Mouse (Mus musculus): Measurements from ENCODE around the gene Pola2.

Pola2 gene

DNA sequence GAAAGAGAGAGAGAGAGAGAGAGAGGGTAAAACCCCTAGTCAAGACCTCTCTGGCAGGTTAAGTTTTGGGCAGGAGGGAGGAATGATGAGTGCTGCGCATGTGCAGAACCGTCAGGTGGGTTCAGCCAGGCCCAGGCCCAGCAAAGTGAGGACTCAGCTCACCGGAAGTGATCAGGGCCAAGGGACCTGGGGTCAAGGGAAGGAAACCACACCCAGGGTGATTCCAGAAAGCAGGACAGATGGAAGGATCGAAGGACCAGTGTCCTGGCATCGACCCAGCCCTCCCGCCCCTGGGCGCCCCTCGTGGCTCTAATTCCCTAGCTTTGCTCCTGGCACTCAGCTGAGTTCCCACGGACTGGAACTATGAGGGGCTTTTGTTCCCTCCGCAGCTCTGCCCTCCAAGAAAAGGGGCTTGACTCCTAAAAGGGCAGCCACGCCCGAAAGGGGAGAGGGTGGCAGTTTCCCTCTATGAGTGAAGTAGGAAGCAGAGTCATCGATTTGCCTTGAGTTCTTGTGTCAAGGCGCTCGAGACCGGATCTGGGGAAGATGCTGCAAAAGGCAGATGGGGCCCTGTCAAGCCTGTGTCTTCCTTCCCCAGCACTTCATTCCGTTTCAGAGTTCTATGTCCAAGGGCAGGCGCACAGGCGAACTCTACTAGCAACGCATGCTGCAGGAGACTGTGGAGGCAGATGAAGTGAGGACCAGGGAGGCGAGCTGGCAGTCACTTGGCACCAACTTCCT lies 26.7 kb downstream of the Pola2 start:
- no peak for DNase-seq (ENCODE audit: low read depth, low spot score)

DNA sequence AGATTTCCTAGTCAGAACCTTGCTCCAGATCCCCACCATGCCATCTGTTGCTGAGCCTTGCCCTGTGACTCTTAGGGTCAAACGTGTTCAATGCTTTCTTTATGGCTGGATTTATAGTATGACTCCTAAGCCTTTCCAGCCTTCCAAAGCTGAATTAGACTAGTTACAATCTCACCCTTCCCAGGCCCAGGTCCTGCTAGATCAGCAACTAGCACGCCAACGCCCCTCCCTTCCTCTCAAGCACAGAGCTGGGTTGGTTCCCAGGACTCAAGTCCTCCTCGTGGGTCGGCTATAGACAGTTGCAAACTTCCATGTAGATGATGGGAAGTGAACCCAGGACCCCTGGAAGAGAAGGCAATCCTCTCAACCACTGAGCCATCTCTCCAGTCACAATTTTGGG lies 28.3 kb downstream of the Pola2 start:
- DNase-seq (ENCODE audit: low read depth, low spot score): no peak

DNA sequence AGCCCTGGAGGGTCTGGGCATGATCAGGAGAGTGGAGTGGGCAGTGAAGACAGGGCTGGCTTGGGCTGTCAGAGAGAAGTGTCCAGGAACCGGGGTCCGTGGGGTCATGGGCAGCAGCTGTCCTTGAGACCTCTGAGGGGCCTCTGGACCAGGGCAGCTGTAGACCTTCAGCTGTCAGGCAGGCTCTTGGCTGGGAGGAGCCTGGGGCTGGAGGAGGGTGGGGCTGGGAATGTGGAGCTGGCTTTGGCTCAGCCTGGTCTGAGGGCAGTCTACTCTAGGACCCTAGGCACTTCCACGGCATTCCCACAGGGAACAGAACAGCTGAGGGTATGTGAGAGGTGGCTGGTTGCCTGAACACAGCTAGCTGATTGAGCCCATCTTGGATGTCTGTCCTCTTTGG lies 28.7 kb downstream of the Pola2 start:
- no peak for DNase-seq (ENCODE audit: low read depth, low spot score)

DNA sequence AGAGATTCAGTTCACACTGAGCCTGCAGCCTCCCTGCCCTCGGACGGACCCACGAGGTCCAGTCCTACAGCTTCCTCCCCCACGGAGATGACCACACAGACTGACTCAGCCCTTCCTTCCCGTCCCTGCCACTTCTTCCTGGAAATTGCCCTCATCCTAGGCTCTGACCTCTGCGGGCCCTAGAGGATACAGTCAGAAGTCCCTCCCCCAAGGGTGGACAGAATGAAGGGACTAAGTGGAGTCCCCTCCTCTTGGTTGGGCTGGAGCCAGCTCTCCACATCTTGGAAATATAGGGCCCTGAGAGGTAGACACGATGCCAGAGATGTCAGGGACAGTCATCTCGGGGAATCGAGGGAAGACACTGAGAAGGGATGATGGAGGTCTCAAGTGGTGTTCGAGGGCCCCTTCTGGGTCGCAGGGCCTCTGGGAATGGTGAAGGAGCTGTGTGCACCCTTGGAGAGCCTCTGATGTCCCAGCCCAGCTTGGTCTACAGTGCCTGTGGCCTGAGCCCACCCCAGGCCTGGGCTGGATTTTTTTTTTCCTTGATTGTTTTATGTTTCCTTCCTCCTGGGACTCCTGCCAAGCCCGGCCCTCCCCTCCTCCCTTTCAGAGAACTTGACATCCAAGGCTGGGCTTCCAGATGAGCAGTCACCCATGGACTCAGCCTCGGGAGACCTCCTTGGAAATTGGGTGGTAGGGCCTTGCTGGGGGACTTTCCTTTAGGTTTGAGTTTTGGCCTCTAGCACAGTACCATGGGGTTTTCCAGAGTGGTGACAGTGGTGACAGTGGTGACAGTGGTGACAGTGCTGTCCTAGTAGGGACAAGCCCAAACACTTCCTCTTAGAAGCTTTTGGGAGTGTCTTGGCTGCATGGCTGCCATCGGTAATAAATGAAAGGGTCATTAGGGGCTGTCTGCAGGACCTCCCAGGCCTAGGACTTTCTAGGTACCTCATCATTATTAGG lies 34.1 kb downstream of the Pola2 start:
- DNase-seq (ENCODE audit: low read depth, low spot score): no peak

DNA sequence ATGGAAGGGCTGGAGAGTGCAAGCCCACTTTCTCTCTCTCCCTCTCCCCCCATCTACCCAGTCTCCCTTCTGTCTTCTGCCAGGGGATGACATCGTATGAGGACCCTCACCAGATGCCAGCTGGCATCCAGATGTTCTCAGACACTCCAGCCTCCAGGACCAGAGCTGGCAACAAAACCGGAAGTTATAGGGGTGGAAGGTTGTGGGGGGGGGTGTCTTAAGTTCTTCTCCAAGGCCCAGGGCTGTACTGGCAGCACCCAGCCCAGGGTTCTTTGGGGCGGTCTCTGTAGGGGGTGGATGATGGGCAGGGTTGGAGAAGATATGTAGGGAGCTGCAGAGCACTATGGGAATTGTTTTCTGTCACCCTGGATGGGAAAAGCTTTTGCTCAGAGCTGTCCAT lies 35.5 kb downstream of the Pola2 start:
- no peak for DNase-seq (ENCODE audit: low read depth, low spot score)

DNA sequence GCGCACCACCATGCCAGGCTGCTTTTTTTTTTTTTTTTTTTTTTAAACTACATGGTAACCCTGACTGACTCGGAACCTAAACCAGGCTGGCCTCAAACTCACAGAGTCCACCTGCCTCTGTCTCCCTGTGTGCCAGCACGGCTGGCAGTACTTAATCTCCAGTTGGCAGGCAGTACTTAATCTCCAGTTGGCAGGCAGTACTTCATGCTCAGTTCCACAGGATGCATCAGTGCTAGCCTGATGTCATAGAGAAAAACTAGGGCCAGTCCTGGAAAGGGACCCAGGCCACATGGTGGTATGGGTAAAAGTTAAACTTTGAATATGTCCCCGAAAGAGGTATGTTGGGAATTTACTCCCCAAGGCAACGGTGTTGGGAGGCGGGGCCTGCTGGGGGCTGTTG lies 35.9 kb downstream of the Pola2 start:
- peak; percentile 51 for DNase-seq (ENCODE audit: low read depth, low spot score)

DNA sequence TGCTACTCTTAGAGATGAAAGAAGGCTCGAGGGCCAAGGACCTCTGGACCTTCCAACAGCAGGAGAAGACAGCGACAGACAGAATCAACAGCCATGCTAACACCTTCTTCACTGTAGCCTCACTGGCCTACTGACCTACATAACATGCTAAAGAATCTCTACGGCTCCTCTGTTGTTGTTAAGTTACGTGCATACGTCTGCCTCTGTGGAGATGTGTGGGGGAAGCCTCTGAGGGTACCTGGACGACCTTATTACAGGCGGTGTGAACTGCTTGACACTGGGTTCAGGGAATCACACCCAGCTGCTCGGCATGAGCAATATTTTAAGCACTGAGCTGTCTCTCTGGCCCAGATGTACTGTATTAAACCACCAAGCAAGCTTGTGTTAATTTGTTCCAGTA lies 36.5 kb downstream of the Pola2 start:
- DNase-seq (ENCODE audit: low read depth, low spot score): no peak

DNA sequence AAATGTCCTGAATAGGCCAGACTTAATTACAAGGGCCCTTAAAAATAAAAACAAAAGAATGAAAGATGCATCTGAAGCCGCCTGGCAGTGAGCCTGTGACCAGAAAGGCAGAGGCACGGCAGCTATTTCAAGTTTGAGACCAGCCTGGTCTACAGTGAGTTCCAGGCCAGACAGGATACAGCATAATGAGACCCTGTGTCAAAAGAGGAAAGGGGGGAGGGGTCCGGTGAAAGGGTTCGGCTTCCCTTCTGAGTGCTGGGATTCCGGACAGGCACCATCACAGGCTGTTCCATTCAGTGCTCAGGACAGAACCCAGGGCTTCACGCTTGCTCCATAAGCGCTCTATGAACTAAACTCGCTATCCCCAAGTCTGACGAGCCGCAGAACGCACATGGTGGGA lies 37.0 kb downstream of the Pola2 start:
- no peak for DNase-seq (ENCODE audit: low read depth, low spot score)

DNA sequence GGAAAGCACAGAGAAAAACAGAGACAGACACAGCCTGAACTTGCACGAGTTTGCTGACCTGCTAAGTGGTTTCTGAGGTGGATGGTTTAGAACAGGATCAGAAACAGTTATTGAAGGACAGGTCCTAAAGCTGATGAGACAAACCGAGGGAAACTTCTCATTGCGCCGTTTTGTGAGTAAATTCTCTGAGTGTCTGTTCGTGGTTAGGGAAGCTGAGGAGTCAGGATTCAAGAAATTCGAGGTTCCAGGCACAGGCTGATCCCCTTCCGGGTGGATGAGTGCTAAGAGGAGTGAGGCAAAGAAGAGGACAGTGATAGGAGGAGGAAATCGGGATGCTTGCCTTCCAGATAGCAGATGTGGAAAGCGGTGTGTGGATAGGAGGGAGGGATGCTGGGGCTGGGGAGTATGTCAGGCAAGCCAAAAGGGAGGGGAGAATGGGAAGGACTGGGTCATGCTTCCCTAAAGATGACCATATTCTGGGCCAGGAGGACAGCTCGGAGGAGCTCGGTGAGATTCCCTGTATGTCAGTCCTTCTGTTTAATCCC lies 38.6 kb downstream of the Pola2 start:
- DNase-seq (ENCODE audit: low read depth, low spot score): peak; percentile 21

DNA sequence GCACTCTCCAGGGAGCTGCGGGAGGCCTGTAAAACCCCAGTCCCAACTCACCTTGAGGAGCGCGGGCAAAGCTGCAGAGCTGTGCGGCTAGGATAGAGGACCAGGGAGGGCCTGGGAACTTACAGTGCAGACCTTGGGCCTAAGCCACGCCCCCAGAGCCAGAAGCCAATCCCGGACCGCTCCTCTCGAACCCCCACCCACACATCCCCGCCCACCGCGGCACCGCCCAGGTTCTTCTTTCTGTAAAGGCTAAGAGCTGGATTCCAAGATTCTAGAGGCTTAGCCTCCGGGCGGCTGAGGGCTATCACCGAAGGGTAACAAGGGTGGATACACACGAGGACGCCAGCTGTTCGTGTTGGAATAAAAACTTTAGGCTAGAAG lies 39.3 kb downstream of the Pola2 start, which contains the start of gene Cdc42ep2:
Cdc42ep2 (minus strand) TSS at position 104 of the 381 bp plus-strand sequence.
- peak; percentile 99 for DNase-seq (ENCODE audit: low read depth, low spot score)

DNA sequence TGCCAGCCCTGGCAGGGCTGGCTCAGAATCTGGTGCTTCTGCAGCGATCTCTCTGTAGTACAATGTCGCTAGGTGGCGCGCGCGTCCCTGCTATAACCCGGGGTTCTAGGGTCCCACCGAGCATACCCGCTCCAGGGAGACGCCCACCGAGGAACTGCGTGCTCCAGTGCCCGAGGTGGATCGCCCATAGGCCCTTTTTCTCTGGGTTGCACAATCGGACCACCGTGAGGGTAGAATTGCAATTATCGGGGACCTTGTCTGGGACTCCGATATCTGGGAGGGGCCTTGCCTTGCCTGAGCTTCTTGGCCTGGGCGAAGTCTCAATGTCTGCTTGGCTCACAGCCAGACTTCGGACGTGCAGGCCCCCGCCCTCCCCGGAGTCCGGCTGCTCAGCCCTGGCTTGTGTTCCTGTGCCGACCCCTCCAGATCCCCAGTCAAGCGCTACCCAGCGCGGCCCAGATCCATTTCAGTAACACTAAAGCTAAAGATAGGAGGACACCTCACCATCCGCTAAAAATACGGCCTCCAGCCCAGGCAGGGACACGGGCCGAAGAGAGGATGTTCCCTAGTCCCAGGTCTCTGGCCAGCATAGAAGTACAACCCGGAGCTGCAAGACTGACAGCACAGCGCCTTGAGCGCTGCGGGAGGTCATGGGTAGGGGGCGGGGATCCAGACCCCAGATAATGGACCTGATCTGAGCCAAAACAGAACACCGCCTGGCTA lies 39.9 kb downstream of the Pola2 start:
- DNase-seq (ENCODE audit: low read depth, low spot score): peak; percentile 91

DNA sequence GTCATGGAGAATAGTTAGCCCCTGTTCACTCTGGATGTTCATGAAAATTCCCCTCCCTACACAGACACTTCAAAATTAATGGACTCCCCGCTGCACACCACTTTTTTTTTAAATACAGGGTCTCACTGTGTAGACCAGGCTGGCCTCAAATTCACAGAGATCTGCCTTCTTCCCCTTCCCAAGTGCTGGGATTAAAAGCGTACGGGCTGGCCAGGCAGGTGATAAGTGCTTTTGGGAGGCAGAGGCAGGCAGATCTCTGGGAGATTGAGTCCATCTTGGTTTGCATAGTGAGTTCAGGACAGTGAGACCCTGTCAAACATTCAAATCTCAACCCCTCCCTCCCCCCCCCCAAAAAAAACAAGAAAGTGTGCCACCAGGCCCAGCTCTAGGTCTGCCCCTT lies 41.0 kb downstream of the Pola2 start:
- DNase-seq (ENCODE audit: low read depth, low spot score): no peak

DNA sequence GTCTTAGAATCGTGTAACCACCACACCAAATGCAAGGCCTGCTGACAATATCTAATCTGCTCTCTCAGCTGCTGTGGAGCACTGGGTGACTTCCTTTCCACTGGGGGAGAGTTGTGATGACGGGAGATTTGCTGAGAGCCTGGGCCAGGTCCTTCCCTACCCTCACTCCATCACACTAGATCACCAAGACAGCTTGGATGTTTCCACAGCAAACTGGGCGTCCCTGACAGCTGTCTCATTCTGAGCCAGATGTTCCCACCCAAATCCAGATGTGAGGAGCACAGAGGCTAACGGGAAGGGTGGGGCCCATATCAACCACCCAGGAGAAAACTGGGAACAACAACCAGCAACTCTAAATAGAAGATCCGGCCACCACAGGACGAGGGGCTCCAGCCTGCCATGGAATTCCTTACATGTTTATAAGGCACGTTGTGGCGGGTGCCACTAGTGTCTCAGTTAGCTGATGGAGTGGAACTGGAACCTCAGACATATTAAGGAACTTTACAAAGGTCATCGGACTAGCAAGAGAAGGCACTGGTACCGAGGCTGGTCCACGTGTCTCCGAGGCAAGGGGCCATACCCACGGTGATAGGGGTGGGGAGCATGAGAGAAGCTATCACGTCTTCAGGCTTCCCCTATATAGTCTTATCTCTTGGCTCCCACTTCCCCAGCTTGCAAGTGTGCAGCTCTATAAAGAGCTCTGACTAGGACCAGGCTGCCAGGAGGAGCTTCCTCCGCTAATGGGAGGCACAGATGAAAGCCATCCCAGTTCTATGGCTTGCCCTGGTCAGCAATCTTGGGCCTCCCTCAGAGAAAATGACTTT lies 41.7 kb downstream of the Pola2 start:
- no peak for DNase-seq (ENCODE audit: low read depth, low spot score)

DNA sequence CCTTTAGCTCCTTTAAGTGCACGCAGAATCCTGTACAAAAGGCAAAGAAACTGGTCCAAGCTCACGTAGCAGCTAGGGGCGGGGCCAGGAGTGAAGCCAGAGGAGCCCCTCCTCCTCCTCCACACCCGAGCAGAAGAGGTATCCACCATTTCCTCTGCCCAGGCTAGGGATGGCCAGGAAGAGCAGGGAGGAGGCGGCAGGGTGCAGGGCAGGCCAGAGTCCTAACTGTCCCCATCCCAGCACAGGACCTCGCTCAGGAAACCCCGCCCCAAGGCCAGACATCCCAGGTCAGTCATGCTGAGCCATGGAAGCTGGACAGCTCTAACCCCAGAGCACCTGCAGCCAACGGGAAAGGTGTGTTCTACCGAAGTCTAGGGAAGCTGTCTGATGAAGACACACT lies 42.3 kb downstream of the Pola2 start:
- no peak for DNase-seq (ENCODE audit: low read depth, low spot score)

DNA sequence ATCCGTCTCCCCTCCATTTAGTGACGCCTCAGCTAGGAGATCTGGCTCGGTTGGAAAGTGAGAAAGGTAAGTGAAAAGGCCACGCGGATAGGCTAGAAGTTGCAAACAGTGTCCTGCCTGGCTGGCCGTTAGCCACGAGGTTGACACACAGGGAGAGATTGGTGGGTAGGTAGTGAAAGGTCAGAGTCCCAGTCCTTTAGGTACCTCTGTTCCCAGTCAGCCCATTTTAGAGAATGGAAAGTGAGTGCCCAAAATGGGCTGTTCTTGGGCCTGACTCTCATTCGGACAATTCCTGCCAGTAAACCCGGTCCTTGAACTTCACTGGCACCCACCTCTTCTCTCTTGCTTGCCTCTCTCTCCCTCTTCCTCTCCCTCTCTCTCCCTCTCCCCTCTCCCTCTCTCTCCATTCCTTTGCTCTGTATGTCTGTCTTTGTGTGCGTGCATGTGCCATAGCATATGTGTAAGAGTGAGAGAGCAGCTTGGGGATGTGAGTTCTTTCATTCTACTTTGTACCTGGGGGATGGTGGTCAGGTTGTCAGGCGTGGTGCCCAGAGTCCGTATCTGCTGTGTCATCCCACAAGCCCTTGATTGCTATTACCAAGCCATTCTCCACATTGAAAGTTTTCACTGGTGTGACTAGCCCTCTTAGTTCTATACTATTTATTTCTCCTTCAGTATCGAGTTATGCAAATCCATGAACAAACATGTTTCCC lies 50.8 kb downstream of the Pola2 start, which contains the start of gene Dpf2:
Dpf2 (minus strand) TSS at position 4 of the 713 bp plus-strand sequence.
- no peak for DNase-seq (ENCODE audit: low read depth, low spot score)

DNA sequence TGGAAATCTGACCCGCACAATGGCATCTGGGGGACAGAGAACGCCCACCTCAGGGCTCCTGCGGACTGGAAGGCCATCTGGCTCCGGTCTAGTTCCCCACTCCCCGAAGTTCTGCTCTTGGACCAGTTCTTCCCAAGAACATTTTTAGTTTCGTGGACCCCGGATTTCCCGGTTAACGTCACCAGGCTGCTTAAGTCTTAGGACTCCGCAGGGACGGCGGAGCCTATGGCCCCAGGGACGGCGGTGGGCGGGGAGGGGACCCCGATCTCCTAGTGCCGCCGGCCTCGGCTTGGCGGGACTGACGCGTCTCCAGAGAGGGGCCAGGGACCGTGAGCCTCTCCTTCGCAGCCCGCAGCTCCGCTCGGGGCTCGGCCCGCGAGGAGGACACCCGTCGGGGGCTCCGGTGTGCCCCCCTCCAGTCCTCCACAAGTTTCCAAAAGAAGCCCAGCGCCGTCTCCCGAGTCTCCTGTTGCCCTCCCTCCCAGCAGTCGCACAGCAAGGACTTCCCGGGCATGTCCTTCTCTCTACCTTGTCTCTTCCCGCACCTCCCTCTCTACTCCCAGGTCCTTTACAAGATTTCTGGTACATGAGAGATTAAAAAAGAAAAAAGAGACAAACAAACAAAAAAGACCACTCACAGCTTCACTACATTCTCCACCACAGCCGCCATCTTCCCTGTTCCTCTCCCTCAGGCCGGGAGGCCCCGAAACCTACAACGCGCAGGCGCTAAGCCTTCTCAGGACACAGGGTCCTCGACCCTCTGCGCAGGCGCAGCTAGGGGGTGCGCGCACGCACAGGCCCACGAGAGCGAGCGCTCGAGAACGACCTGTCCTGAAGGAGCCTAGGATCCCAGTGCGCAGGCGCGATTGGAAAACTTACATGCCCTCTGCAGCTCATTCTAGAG lies 51.6 kb downstream of the Pola2 start:
- peak; percentile 99 for DNase-seq (ENCODE audit: low read depth, low spot score)

DNA sequence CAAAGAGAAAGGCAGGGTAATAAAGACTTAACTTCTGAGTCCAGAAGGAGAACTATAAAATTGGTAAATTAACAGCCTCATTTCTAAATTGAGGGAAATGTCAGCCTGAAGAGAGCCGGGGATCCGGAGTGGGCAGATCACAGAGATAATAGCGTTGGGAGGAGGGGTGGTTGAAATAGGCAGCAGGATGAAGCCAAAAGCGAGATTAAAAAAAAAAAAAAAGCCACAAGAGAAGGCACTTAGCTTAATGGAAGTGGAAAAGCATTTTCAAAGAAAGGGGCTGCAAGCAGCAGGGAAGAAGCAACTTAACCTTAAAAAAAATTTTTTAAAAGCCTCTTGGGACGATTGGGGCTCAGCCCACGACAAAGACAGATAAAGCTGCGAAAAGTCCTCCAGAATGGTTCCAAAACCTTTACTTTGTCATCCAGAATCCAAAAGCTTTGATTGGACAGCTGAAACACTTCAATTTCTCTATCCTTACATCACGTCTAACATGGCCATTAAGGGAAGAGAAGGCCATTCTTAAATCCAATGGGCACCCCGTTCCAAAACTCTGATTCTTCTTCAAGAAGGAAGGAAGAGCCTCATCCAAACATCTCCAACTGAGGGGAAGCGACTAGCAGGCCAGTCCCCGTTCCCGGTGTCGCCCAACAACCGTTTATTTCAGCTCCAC lies 52.4 kb downstream of the Pola2 start:
- DNase-seq (ENCODE audit: low read depth, low spot score): peak; percentile 23

DNA sequence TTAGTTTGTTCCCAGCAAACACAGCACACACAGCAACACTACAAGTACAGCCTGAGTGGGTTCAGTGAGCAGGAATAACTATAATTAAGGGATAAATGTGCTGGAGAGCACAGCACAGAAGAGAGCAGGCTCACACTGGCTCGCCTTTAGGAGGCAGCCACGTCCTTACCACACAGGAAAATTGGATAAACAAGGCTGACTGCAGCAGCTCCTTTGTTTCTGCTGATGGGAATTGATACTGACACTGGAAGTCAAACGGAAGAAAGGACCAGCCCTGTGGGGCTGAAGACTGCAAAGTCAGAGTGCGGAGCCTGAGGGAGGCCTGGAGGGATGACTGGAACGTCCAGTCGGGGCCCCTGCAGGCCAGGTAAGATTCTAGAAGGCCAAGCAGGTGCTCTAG lies 53.8 kb downstream of the Pola2 start:
- peak; percentile 50 for DNase-seq (ENCODE audit: low read depth, low spot score)

DNA sequence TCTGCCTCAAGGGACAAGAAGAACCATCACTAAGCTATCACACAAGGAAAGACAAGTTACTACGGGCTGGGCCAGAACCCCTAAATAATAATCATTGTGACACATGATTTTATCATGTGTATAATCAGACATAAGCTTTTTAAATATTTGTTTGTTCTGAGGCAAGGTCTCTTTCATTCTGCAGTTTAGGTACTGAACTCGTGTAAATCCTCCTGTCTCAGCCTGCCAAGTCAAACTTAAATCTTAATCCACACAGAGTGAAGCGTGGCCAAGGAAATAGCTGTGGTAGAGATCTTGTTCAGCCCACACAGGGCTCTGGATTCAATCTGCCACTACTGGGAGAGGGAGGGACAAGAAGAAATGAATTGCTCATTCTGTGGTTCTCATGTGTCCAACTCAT lies 56.7 kb downstream of the Pola2 start:
- DNase-seq (ENCODE audit: low read depth, low spot score): no peak

Measured in brain, adult 2 months (tissue).